Mouse (Mus musculus) right cerebral cortex, postnatal 10 days (tissue): Measurements from ENCODE around the gene Ubap2l.

ENCODE experiments used
- DNase-seq, 2 experiments: peaks; one replicate each; pipeline ENCODE4 v3.0.0; 2021; ENCODE audit warnings: low spot score in 2 of 2

Ubap2l gene

GRCm38 (mm10) chr3:90052351-90053241 lies at the start of gene Ubap2l:
TSS of gene Ubap2l (minus strand) at chr3:90052628.
- DNase-seq: peak; percentile 97

- DNase-seq: no peak
These were observed 49.2 kb upstream of the Ubap2l start for GRCm38 (mm10) chr3:90101673-90102072.

GRCm38 (mm10) chr3:90101010-90101409 lies 48.6 kb upstream of the Ubap2l start:
- DNase-seq: no peak

GRCm38 (mm10) chr3:90097928-90098327 lies 45.5 kb upstream of the Ubap2l start:
- DNase-seq: no peak

- DNase-seq: no peak
These were observed 42.0 kb upstream of the Ubap2l start for GRCm38 (mm10) chr3:90094453-90094852.

- no peak for DNase-seq
These were observed 38.5 kb upstream of the Ubap2l start for GRCm38 (mm10) chr3:90090892-90091291.

- no peak for DNase-seq
These were observed 36.2 kb upstream of the Ubap2l start for GRCm38 (mm10) chr3:90088617-90089016.

GRCm38 (mm10) chr3:90086068-90086467 lies 33.6 kb upstream of the Ubap2l start:
- DNase-seq: no peak

- peak in 1 of 2 experiments; percentile 36 for DNase-seq
These were observed 32.9 kb upstream of the Ubap2l start for GRCm38 (mm10) chr3:90085281-90085680.

- DNase-seq: no peak
These were observed 32.4 kb upstream of the Ubap2l start for GRCm38 (mm10) chr3:90084790-90085189.

GRCm38 (mm10) chr3:90083698-90084324 lies 31.4 kb upstream of the Ubap2l start:
- DNase-seq: peak; percentile 71 to 86

GRCm38 (mm10) chr3:90083034-90083433 lies 30.6 kb upstream of the Ubap2l start:
- peak; percentile 58 to 69 for DNase-seq

- DNase-seq: no peak
These were observed 29.2 kb upstream of the Ubap2l start for GRCm38 (mm10) chr3:90081365-90082240.

- DNase-seq: no peak
These were observed 28.1 kb upstream of the Ubap2l start for GRCm38 (mm10) chr3:90080498-90080863.

- DNase-seq: peak; percentile 76 to 79
These were observed 27.5 kb upstream of the Ubap2l start for GRCm38 (mm10) chr3:90079763-90080497.

- DNase-seq: peak; percentile 95 to 96
These were observed 26.8 kb upstream of the Ubap2l start for GRCm38 (mm10) chr3:90079133-90079762.

- no peak for DNase-seq
These were observed 25.8 kb upstream of the Ubap2l start for GRCm38 (mm10) chr3:90078224-90078623.

GRCm38 (mm10) chr3:90076921-90077716 lies 24.7 kb upstream of the Ubap2l start:
- peak; percentile 85 to 87 for DNase-seq

- no peak for DNase-seq
These were observed 19.9 kb upstream of the Ubap2l start, which contains the start of gene Tpm3 for GRCm38 (mm10) chr3:90072294-90072693. TSS of gene Tpm3 (plus strand) at chr3:90072649.

- no peak for DNase-seq
These were observed 17.3 kb upstream of the Ubap2l start for GRCm38 (mm10) chr3:90069688-90070087.
